Mouse (Mus musculus): Measurements from ENCODE around the gene Gdf7.

The Gdf7 gene

DNA sequence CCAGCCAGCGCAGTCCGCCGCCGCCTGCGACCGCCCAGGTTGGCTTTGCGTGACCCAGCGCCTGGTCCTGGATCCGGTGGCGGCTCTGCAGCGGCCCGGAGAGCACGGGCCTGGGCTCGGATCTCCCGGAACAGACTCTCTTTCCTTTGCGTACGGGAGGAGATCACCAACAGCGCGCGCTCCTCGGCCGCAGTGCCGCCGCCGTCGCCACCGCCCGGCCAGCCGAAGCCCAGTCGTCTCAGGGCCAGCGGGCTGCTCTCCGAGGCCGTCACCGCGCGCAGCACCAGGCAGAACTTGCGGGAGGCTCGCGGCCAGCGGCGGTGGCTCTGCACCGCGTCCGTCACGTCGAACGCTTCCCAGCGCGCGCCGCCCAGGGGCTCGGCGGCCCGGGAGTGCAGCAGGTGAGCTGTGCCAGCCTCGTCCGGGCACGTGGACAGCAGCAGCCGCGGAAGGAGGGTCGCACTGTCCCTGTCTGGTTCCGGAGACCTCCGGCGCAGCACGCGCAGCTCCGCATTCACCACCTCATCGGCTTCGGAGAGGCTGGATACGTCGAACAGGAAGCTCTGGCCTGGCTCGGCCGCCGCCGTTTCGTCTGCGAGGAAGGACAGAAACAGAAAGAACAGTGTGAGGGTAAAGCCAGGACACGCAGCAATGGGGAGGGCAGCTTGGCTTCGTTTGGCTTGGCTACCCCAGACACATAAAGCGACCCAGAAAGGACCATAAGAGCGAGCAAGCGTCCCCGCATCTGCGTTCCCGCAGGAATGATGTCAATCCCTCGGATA is 3.2 kb downstream of the Gdf7 start:
- no peak for DNase-seq (ENCODE audit: low read depth, low spot score)

DNA sequence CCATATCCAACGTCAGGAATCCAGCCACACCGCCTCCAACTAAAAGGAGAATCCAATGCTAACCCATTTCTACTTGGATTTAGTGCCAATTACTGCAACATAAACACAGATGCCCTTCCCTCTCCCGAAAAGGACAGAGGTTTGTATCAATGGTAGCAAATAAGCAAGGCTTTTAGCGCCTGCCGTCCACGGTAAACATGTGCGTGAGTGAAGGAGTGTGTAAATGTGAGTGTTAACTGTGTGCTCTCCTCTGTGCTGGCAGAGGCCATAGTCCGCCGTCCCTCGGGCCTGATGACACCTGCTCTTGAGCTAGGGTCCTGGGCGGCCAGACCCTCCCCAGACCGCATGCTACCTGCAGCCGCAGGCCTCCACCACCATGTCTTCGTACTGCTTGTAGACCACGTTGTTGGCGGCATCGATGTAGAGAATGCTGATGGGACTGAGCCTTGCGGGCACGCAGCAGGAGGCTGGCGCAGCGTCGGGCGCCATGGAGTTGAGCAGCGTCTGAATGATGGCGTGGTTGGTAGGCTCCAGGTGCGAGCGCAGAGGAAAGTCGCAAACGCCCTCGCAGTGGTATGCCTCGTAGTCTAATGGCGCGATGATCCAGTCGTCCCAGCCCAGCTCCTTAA is 4.1 kb downstream of the Gdf7 start:
- DNase-seq (ENCODE audit: low read depth, low spot score) = no peak

DNA sequence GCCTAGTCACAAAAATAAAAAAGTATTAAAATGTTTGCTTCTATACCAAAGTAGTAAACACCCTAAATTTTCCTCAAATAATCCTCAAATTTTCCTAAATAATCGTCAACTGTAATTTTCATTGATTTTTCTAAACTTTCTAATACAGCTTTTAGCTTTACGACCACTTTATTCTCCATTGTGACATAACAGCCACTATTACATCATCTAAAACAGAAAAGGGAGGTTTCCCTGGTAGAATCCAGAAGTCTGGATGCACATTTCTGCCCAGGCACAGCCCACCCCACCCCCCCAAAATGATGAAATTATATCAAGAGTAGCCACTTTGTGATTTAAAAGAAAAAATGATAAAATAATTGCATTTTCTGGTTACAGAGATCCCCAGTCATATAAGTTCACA is 5.6 kb downstream of the Gdf7 start:
- DNase-seq (ENCODE audit: low read depth, low spot score) = no peak

- no peak for DNase-seq (ENCODE audit: low read depth, low spot score)
These were observed 6.3 kb downstream of the Gdf7 start for GRCm38 (mm10) chr12:8295307-8295913.

DNA sequence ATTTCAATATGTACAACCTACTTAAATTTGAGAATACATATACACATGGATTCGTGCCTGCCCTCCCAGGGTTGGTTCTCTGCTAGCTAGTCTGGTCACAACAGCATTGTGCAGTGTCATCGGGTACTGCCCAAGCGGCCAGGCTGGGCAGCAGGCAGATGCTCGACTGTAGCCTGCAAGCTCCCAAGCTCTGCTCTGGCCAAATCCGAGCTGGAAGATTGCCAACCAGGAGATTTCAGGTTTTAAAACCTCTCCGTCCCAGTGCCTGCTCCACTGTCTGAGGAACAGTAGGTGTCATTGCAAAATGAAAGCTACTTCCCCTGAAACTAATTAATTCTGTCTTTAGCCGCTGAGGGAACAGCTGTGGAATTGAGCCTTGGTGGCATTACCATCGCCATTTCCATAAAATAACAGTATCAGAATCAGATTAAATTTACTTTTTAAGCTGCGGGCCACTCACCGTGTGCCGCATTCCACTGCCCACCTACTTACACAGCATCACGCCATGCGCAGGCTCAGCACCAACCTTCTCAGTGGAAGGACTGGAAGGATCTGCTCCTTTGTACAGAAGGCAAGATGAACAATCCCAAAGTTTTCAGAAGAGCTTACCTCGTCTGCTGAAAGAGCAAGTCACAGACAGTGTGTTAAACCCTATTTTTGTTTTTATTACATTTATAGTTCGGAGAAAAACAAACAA is 10.4 kb downstream of the Gdf7 start:
- no peak for DNase-seq (ENCODE audit: low read depth, low spot score)

- no peak for DNase-seq (ENCODE audit: low read depth, low spot score)
These were observed 12.3 kb downstream of the Gdf7 start for GRCm38 (mm10) chr12:8289499-8289898.

GRCm38 (mm10) chr12:8289099-8289498 is 12.7 kb downstream of the Gdf7 start:
- no peak for DNase-seq (ENCODE audit: low read depth, low spot score)

- DNase-seq (ENCODE audit: low read depth, low spot score) = no peak
These were observed 13.8 kb downstream of the Gdf7 start for GRCm38 (mm10) chr12:8287970-8288369.

- no peak for DNase-seq (ENCODE audit: low read depth, low spot score)
These were observed 20.3 kb downstream of the Gdf7 start for GRCm38 (mm10) chr12:8281225-8282017.

DNA sequence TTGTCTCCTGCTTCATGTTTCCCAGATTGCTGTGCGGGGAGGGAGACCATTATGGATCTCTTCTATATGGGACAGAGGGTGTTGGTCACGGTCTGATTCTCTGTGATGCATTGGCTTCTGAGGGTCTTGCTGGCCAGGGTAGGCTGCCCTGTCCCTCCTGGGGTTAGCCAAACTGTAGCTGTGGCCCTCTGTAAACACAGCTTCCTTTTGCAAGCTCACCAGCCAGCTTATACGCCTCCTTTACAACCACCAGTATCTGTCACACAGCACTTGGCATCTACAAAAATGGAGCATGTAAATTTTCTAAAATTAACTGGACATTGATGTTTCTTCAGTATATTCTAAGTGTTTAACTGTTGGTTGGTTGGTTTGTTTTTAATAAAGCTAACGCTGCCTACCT is 26.3 kb downstream of the Gdf7 start:
- DNase-seq (ENCODE audit: low read depth, low spot score) = no peak

DNA sequence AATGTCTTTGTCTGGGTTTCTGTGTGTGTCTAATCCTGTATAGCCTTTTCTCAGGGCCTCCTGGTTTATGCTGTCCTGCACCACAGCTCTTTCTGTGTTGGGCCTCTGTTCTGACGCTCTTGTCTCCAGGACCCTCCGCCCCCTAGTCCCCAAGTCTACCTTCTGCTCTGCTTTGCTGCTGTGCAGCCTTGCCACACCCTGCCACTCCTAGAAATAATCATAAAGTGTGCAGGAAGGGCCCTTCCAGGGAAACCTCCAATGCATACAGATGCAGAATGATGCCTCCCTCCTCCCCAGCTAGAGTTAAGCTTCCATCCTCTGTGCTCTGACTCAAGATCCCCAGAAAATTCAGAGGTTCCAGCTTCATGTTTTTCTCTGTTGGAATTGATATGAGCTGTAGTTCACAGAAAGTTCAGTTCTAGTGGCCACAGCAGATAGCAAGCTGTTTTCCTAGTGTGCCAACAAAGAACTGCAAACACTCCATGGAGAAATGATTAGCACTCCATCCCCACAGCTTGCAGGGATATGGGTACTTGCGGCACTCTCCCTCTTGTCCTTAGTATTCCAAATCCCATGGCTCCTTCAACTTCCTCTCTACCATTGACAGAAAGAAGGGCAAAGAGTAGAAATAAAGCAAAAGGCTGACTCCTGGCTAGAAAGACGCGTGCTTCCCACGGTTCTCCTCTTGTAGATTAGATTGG is 28.1 kb downstream of the Gdf7 start:
- no peak for DNase-seq (ENCODE audit: low read depth, low spot score)

DNA sequence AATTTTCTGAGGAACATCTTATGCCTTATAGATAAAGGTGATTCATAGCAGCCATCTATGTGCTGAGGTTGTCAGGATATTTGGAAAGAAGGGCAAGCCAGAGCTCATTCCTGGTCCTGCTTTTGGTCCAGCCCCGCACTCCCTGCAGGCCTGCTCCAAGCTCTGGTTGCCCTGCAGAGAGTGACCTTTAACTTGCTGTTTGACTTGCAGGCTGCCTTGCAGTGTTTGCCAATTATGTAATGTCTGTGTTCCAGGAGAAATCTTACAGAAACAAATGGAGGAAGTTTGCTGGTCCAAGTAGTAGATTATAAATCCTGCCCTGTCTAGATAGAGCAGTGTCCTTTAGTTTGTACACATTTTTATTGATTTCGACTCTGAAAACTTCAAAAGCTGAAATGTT is 30.3 kb downstream of the Gdf7 start:
- no peak for DNase-seq (ENCODE audit: low read depth, low spot score)

DNA sequence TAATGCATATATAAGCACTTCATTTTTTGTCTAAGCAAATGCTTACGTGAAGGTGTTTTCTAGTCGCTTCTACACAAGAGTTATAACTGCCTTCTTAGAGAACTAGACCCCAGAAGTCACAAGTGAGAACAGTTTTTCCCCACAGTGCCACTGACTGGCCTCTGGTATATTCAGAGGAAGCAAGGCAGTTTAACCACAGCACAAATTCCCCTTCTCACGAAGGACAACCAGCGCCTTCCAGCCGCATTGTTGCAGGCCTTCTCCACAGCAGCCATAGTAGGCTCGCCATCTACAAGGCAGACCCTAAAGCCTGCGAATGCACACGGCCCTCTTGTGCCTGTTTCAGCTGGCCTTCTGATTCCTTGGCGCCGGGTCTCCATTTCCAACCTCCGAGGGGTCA is 32.1 kb downstream of the Gdf7 start:
- no peak for DNase-seq (ENCODE audit: low read depth, low spot score)

DNA sequence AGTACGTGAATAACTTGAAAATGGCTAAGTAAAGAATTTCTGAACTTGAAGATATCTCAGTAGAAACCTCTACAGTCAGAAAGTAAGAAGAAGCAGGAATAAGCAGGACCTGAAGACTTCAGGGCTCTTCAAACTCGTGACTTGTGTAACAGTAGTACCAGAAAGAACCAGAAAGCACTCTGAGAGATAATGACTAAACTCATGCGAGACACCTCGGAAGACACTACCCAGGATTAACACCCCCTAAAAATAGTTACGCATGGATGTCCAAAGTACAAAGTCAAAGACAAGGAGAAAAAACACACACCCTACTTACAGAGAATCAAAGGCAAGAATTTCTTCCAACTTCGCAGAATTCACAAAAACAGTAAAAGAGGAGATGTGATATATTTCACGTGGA is 35.4 kb downstream of the Gdf7 start:
- DNase-seq (ENCODE audit: low read depth, low spot score) = no peak

GRCm38 (mm10) chr12:8260297-8260696 is 41.5 kb downstream of the Gdf7 start:
- DNase-seq (ENCODE audit: low read depth, low spot score) = no peak
